Comparison of ENCODE assay signal across 9 mouse cellular contexts in genomic region chr17:8801855-8802104, GRCm38 (mm10).
DNase-seq lines count a peak whose midpoint lies in the region; ATAC-seq and TF ChIP-seq lines count a peak whose summit lies in the region.
"Had no signal": no experiment of that assay in that cellular context is flagged by ENCODE, and none has a peak within 500 bp of the region (broad histone marks: within the 10 kb centered on the region; RNA-seq: fewer than 3 reads in every experiment).

No protein-coding gene starts in this region.

- intact Hi-C loops in heart, postnatal 10 days (cut with DNase I) = loop anchor here (5.0 kb wide), 3 partner anchors 56 to 189 kb away; no protein-coding TSS in a partner anchor

- peak overlapping the region; percentile 77 for H3K4me3 ChIP-seq in heart, embryonic 16.5 days (ENCODE audit: low read length)
- peak overlapping the region; percentile 67 for H3K4me3 ChIP-seq in cortical plate, adult 2 months (ENCODE audit: insufficient read depth, low read length)
- peak overlapping the region; percentile 76 for H3K4me3 ChIP-seq in hindbrain, embryonic 12.5 days
- peak overlapping the region; percentile 72 for H3K4me3 ChIP-seq in midbrain, embryonic 12.5 days

- peak overlapping the region; percentile 75 for H3K9ac ChIP-seq in heart, embryonic 16.5 days (ENCODE audit: low read length)
- H3K9ac ChIP-seq in hindbrain, embryonic 12.5 days = peak overlapping the region; percentile 89
- peak overlapping the region; percentile 89 for H3K9ac ChIP-seq in midbrain, embryonic 12.5 days (replicated peaks)

- H3K4me1 ChIP-seq in heart, embryonic 16.5 days (ENCODE audit: control insufficient read depth, insufficient read depth, low read length) = peaks cover 15% of the 10 kb centered on the region
- no peaks in the 10 kb centered on the region for H3K4me1 ChIP-seq in cortical plate, adult 2 months (ENCODE audit: control insufficient read depth, insufficient read depth, low read length)
- peaks cover 22% of the 10 kb centered on the region for H3K4me1 ChIP-seq in hindbrain, embryonic 12.5 days
- H3K4me1 ChIP-seq in midbrain, embryonic 12.5 days = peaks cover 36% of the 10 kb centered on the region

- ATAC-seq in heart, embryonic 16.5 days (replicated peaks; ENCODE audit: extremely low read depth, insufficient read depth, low FRiP score) = no peak
- no peak for ATAC-seq in hindbrain, embryonic 12.5 days (ENCODE audit: low FRiP score)
- peak; percentile 7; the same call in 1 of the 2 replicates for ATAC-seq in midbrain, embryonic 12.5 days (ENCODE audit: low FRiP score, low read depth)

- TF ChIP-seq CTCF in cortical plate, adult 2 months (IDR thresholded peaks at IDR 0.05; ENCODE audit: extremely low read depth, insufficient read depth, low read length) = no peak

- H3K27me3 ChIP-seq in heart, embryonic 16.5 days (ENCODE audit: control insufficient read depth, insufficient read depth, low read length) = peaks cover 78% of the 10 kb centered on the region
- peaks cover 41% of the 10 kb centered on the region for H3K27me3 ChIP-seq in hindbrain, embryonic 12.5 days
- peaks cover 50% of the 10 kb centered on the region for H3K27me3 ChIP-seq in midbrain, embryonic 12.5 days

- no peaks in the 10 kb centered on the region for H3K9me3 ChIP-seq in heart, embryonic 16.5 days (replicated peaks; ENCODE audit: control insufficient read depth, low read length)
- H3K9me3 ChIP-seq in hindbrain, embryonic 12.5 days (replicated peaks) = no peaks in the 10 kb centered on the region
- H3K9me3 ChIP-seq in midbrain, embryonic 12.5 days = no peaks in the 10 kb centered on the region

- DNase-seq in heart, postnatal 10 days = no peak
- DNase-seq in c-Kit-positive CD71-positive TER-119-positive erythroid progenitor cells, embryonic 14.5 days (ENCODE audit: low spot score) = no peak
- no peak for DNase-seq in adrenal gland, adult 18-20 months (ENCODE audit: low spot score in 2 of 2)
- no peak for DNase-seq in thymus, postnatal 0 days (ENCODE audit: low spot score)

- H3K36me3 ChIP-seq in heart, embryonic 16.5 days (ENCODE audit: control insufficient read depth, insufficient read depth) = no peaks in the 10 kb centered on the region
- H3K36me3 ChIP-seq in hindbrain, embryonic 12.5 days = no peaks in the 10 kb centered on the region
- H3K36me3 ChIP-seq in midbrain, embryonic 12.5 days = no peaks in the 10 kb centered on the region
- H3K36me3 ChIP-seq: G1E had no signal

- H3K4me2 ChIP-seq in heart, embryonic 16.5 days (ENCODE audit: low read depth, low read length) = peak overlapping the region; percentile 98
- H3K4me2 ChIP-seq in hindbrain, embryonic 12.5 days (replicated peaks) = peak overlapping the region; percentile 88
- peak overlapping the region; percentile 75 for H3K4me2 ChIP-seq in midbrain, embryonic 12.5 days (replicated peaks)

- no peak for TF ChIP-seq POLR2A in cortical plate, adult 2 months (IDR thresholded peaks at IDR 0.05; ENCODE audit: extremely low read depth, insufficient read depth, low read length)

- no peak overlapping the region for H3K27ac ChIP-seq in heart, embryonic 16.5 days (ENCODE audit: low read length)
- H3K27ac ChIP-seq in cortical plate, adult 2 months (ENCODE audit: insufficient read depth, low read length) = peak overlapping the region; percentile 56; the same call in 1 of the 2 replicates
- H3K27ac ChIP-seq in hindbrain, embryonic 12.5 days = peak overlapping the region; percentile 94
- peak overlapping the region; percentile 91 for H3K27ac ChIP-seq in midbrain, embryonic 12.5 days (replicated peaks)

- WGBS in heart, embryonic 16.5 days = 0% methylated on average over 30 of the region's 31 CpGs
- 0% methylated on average over 30 of the region's 31 CpGs for WGBS in hindbrain, embryonic 12.5 days
- 0% methylated on average over 30 of the region's 31 CpGs for WGBS in midbrain, embryonic 12.5 days
